Mouse (Mus musculus): ENCODE results near the gene Ppp2r3a.

The Ppp2r3a gene

DNA sequence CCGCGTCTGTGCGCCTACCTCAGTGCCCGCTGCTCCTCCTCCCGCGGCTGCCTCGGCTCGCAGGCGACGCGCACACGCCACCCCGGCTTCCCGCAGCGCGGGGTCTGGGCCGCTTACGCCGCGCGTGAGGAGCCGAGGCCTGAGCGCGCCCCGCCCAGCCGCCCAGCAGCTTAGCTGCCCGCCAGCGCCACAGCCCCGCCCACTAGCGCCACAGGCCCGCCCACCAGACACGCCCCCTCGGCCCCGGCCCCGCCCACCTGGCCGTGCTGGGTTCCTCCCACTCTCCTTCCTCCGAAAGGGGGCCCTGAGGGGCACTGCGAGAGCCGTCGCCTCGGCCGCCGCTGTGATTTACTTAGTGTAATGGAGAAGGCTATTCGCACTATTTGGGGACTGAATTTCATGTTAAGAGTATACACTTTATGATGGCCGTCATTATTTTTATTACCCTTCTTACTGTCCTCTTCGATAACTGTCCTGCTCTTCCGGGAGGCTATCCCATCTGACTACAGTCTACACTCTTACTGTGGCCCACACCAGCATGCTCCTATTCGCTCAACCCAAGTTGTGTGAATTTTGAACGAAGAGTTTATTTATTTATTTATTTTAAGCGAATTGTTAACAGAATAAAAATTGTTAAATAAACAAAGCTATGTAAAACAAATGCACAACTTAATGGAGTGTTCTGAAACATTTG is at the start of gene Ppp2r3a:
Gene Ppp2r3a, minus strand, starts transcription at position 152 of the 694 bp plus-strand sequence.
- peak; percentile 94 for DNase-seq

DNA sequence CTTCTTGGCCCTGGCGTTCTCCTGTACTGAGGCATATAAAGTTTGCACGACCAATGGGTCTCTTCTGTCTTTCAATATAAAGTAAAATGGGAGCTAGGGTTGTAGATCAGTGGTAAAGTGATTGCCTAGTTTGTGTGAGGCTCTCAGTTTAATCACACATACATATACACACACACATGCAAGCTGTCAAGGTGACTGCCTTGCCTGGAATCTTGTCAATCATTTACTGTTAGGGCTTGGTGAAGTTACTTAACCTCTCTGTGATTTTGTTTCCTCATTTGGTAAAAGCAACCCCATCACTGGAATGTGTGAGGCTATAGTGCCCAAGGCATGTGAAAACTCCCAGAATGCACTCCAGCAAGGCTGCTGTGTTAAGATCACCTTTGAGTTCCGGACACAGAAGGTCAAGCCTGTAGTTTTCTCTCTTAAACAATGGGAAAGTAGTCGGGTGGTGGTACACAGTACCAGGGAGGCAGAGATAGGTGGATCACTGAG is 48.9 kb upstream of the Ppp2r3a start:
- DNase-seq, result no peak

DNA sequence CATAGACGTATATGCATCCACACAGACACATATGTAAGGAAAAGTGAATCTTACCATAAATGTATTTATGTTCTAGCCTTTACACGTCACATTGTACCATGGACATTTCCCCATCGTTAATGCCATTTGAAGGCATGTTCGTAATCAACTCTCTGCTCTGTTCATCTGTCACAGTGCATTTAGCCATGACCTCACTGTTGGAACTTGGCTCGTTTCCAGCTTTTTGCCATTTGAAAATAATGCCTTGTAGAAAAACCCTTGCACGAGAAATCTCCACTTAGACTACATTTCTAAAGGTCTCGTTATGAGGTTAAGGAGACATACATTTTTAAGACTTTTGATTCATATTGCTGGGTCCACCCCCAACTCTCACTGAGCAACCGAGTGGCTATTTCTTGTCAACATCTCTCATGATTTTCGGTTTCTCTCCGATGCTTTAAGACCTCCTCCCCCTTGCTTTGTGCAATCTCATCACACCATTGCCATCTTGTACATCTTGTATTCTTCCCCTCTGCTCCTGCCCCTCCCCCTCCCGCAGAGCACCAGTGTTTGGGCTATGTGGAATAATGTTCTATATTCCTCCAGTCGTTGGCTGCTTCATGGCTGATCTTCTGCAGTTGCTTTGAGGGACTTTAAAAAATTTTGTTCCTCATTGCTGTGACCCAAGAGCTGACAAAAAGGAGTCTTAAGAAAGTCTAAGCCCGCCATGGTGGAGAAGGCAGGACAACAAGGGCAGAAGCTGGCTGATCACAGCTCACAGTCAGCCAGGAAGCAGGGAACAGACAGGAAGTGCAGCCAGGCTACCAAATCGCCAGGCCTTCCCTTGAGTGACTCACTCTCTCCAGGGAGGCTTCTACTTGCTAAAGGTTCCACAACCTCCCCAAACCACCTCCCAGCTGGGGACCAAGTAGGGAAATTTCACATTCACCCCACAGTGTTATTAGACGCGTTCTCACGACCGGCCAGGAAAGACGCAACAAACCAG is 40.4 kb upstream of the Ppp2r3a start:
- no peak for DNase-seq

DNA sequence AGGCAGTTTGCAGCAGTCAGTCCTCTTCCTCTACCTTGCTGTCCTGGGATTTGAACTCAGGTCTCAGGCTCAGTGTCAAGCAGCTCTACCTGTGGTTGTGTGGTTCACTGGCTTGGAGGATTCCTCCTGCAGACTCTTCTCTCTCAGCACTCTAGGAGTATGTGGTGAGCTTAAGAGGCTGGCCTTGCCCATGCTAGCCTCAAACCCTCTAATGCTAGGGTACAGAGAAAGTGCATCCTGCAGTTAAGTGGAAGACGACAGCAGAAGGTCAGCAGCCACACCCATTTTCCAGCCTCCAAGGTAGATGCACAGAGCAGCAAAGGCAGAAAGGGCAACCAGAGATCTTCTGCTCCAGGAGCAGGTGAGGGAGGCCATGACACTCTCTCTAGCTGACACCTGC is 39.3 kb upstream of the Ppp2r3a start:
- DNase-seq, result no peak

DNA sequence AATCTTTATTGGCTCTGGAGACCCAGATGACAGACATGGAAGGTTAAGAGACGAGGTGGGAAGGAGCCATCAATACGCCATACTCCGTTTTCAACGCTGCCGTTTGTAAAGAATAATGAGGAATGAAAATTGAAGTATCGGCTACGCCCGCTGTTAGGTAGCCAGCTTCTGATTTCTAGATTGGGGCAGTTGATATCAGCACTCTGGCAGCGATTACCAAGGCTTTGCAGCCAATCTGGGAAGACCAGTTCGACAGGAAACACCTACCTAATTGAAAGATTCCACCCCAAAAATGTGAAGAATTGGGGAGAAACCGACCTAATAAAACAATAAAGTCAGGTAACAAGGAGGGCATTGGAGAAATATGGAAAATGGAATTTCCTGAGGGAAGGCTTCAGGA is 38.2 kb upstream of the Ppp2r3a start:
- no peak for DNase-seq

DNA sequence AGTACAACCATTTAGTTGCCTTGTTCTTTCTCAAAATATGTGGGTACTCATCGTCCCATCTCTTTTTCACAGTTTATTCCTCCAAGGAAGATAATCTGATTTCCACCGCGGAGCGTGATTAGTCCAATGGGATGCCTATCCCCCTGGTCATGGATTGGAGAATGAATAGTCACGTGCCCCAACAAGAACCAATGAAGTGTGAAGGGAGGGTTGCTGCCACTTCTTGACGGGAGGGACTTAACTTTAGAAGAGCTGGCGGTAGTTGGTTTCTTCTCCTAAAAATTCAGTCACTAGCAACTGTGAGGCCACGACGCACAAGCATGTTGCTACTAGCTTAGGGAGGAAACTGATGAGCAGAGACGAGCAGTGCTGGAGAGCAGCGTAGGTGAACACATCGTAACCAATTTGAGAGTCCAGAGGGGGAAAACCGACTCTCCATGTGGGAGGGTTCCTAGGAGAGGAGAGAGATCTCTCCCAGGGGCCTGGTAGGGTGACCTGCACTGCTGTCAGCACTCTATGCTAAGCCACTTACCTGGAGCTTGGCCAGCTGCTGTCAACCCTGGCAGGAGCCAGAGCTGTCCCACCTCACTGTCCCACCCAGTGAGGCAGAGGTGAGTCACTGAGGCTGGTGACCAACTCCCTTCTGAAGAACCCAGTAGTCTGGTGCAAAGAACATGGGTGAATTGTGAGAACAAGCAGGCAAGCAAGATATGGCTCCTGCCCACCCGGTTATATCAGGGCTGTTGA is 37.5 kb upstream of the Ppp2r3a start:
- no peak for DNase-seq

DNA sequence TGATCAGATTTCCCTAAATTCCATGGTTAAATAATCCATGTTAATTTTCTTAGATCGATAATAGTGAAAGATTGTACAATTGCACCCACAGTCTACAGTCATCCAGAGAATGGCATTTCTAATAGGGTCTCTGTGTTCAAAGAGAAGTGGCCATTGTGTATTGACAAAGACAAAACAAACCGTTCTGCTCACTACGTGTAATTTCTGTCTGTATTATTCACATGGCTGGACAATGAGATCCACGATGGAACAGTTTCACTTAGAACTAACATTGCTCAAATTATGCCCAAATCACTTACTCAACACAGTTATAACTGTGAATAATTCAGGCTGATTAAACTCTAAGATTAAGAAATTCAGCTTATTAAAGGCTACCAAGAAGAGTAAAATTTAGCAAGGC is 35.2 kb upstream of the Ppp2r3a start:
- no peak for DNase-seq

DNA sequence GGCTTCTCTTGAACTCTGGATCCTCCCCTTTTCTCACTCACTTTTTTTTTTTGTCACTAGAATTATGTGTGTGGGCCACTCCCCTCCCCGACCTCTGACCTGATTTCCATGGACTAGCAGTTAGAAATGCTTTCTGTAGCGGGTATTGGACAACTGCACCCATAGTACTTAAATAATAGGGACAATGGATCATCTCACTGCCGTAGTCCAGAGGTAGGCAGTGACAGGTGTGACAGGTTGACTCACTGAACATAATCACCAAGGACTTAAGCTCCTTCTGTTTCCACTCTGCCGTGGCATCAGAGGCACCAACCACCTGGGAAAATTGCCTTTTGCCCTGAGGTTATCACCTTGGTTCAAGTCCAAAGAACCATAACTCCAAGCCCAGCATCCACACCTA is 32.5 kb upstream of the Ppp2r3a start:
- DNase-seq, result no peak

DNA sequence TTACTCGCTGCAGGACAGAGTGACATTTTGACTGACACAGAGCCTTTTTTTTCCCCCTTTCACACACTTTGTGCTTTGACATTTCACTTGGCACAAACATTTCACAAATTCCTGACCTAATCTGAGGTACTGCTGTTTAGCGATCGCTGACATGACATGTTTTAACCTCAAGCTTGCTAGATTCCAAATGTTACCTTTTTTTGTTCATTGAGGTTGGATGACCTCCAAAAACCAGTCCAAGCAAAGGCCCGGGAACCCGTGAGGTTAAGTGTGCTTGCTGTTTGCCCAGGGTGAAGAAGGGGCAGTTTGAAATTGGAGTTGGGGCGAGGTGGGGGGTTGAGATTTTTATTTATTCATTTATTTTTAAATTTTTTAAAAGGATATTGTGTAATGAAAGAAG is 31.1 kb upstream of the Ppp2r3a start:
- no peak for DNase-seq

DNA sequence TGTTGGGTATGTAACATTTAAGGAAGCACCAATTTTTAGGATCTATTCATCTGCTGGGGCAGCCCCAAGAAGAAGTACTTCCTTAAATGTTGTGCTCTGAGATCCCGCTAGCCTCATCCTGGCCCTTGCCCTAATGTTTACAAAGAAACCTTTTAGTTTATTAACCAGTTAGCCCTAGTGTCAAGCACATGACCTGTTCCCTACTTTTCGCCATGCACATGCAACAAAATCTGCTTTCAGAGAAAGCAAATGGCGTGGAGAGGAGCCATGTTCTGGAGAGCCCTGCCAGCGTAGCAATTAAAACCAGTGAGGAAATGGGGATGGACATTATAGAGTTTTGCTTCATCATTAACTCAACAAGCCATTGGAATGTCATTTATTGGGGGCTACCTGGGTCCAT is 30.3 kb upstream of the Ppp2r3a start:
- no peak for DNase-seq

DNA sequence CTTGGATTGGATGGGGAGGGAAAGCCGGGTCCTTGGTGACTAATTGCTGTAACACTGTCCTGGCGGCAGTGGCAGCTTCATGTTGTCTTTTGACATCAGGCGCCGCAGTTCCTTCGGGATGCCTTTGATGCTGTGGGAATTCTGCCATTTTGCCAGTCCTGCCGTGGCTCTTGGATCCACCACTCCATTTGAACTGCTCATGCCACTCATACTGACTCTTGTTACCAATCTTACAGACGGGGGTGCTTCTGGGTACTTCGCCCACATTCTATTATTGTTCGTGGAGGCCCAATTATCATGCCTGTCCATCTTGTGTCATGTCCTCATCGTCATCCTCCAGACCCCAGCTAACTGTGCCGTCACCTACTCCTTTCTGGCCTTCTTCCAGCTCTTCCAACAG is 29.7 kb upstream of the Ppp2r3a start:
- DNase-seq, result no peak

DNA sequence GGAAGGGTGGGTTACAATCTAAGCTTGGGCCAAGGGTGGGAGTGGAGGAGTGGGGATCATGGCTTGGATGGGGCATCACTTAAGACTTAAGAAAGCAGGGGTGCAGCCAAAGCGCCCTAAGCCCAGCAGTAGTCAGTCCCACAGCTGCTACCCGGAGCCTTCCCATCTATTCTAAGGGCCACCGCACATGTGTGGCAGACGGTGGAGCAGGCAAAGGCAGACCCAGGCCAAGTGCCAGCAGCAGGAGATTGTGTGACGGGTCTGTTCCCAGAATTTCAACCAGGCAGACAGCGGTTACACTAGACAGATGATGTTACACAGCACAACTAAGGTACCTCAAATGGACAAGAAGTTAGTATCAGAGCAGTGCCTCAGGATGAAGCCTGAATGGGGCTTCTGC is 29.3 kb upstream of the Ppp2r3a start:
- no peak for DNase-seq

DNA sequence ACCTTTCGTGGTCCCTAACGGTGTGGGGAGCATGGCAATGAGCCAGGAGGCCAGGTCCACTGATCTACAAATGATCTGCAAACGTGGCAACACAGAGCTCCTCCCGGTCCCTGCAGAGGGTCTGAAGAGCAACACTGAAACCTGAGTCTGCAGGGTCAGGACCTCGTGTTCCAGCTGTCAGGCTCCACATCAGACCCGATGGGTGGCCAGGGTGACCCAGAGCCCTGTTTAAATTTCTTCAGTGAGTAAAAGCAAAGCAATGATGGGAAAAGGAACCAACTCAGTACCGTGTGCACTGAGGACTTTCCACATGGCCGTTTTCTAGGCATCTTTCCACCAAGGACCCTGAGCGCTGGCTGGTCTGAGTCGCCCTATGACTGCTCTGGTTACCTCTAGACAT is 28.6 kb upstream of the Ppp2r3a start:
- DNase-seq, result no peak

DNA sequence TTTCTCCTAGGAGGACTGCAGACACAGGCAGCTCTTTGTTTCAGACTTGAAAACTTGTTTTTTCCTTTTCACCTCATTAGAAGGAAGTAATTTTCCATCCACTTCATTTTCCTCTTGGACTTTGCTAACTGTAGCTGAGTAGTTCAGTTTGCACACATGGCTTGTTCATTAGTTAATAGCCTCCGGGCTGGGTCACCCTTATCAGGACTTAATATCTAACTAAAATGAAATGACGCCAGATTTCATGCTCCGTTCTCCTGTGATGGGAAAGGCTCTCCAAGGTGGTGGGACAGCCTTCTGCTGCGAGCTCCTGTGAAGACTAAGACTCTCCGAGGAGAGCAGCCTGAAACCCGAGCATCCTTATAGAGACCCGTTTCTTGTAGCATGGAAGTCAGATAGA is 21.1 kb upstream of the Ppp2r3a start:
- DNase-seq, result no peak

DNA sequence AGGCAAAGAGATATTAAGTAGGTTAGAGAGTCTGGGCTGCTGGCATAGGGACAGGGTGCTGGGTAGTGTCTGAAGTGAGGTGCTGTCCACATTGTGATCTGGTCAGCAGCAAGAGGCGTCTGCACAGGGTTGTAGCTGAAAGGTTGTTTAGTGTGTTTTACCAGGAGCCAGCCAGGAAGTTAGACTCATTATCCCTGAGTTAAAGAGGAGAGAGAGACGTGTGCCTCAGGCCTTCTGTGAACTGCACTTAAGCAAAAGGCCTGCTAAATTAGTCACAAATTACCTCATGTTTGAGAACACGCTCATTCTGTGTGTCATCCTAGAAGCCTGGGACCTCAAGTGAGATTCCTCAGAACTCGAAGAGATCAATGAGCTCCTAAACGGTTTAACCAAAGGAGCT is 18.4 kb upstream of the Ppp2r3a start:
- DNase-seq, result no peak

DNA sequence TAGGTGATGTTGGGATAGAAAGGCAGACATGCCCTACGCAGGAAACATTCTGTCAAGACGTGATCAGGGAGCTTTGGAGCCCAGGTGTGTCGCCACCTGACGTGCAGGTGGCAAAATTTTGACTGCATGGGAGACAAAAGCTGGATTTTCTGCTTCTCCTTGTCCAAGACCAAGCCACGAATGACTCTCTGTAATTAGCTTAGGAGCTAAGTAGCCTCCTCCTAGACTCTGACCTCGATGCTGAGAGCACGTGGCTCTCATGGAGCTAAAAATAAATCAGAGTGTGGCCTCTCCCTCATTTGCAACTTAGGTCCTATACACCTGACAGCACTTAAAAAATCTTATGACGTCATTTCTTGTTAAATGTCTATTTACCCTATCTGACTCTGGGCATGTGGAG is 14.4 kb upstream of the Ppp2r3a start:
- DNase-seq, result no peak

DNA sequence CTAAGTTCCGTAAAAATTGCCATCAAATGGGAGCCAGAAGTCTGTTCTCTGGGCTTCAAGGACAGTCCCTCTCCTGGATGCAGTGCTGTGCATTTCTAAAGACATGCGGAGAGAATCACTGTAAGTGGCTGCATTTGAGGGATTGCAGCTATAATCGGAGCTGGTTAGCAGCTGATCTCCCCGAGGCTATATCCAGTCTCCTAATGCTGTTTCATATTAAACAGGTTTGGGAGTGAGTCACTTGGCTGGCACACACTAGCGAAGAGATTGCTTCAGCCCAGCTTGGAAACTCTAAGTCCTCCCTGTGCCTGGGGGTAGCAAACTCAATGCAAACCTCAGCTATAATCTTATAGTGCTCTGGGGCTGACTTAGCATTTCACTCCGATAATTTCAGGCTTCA is 14.0 kb upstream of the Ppp2r3a start:
- peak; percentile 52 for DNase-seq

DNA sequence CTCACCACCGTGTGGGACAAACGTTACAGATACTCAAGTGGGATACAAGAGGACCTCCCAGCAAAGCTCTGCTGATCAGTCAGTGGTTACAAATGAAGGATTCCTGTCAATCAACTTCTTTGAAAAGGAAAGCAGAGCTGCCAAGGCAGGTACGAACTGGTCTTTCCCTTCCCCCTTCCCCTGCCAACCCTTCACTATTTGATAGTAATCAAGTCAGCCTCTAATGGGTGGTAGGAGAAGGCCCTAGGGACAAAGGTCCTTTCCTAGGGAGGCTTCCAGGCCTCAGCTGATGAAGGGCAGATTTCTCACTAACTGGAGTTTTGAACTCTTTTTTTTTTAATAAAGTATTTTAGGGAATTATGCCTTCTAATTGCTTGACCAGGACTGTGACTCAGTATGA is 11.2 kb upstream of the Ppp2r3a start:
- no peak for DNase-seq

DNA sequence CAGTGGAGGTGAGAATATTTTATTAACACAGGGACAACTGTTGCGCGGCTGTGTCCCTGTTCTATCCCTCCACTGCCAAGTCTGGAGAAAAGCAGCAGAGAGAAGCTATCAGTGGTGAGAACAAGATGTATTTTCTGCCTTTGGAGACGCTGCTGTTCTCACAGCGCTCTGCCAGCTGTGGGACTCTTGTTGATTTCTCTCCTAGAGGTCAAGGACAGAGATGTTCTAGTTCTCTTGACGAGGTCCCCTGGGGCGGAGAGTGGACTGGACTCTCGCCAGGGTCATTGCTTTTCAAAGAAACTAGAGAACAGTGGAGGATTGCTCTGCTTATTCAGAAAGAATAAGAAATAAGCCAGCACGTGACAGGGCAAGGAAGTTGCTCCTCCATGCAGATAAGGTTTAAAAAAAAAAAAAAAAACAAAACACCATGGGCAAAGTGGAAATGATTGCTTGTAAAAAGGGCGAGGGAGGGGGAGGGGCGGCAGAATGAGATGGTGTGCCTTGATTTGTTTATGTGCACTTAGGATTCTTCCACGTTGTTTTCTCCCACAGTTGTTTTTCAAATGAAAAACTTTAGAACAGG is 10.5 kb upstream of the Ppp2r3a start:
- no peak for DNase-seq

DNA sequence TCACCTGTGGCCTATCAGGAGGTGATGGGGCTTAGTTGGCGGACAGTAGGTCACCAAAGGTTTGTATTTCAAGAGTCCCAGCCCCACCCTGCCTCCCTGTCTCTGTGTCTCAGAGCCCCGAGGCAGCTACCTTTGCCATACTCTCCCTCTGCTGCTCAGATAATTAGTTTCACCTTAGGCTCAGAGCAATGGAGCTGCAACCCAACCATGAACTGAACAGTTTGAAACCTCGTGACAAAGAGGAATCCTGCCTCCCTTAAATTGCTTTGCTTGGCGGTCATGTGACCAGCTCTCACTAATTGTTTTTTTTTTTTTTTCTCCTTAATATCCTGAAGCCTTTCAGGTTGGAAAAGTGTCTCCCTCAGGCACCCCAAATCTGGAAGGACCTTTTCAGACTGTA is 9.8 kb upstream of the Ppp2r3a start:
- no peak for DNase-seq

DNA sequence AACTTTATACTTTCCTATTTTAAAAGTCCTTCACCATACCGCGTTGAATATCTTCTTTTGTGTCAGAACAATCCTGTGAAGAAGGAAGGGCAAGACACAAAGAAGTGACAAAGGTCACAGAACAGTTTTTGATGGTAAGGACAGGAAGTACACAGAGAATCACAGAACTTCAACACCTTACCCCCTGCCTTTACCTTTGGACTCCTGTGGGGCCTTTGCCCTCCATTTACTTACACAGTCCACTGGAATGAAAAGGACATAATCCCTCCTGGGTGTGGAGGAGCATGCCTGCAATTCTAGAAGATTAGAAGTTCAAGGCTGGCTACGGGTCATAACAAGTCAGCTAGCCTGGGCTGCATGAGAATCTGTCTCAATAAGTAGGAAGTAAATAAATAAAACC is 1.5 kb upstream of the Ppp2r3a start:
- no peak for DNase-seq

DNA sequence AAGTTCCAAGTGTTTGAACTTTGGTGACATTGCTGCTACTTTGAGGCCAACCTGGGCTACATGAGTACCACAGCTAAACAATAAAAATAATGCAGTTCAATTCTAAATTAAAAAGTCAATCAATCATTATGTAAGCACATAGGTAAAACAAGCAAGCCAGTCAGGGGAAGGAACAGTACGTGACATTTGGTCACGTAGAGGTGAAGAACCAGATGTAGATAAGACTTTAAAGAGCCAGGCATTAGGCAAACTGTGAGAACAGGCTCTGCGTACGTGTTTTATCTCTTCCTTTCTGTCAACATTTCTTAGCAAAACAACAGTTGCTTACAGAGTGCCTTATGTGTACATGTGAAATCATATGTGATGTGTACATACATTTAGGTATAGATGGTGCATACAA is 946 bp upstream of the Ppp2r3a start:
- DNase-seq, result no peak
